Mouse (Mus musculus) stomach, embryonic 14.5 days (tissue): ENCODE measurements around the gene Pik3cd. TPM values are rescaled to one million over a fixed set of nuclear protein-coding genes. Genes with fewer than 3 reads are reported as not detected.

ENCODE experiments used
- ATAC-seq: fragments of 200-750 bp; cut with Nextera tagmentation; 2 replicates; pipeline ENCODE4 v1.8.0; 2017; ENCODE audit warnings: low read depth, moderate TSS enrichment; ENCODE audit not compliant: insufficient number of reproducible peaks, insufficient read depth, low FRiP score
- H3K27ac ChIP-seq: fragments of 300-500 bp; sonication (generic); 2 replicates; pipeline ENCODE4 v1.5.1; 2014; ENCODE audit warnings: mild to moderate bottlenecking, low read length, moderate library complexity, mixed read lengths
- H3K27me3 ChIP-seq: fragments of 300-500 bp; sonication (generic); 2 replicates; pipeline ENCODE4 v1.6.1; 2014; ENCODE audit warnings: low read length, control low read depth, mixed read lengths; ENCODE audit not compliant: control insufficient read depth, insufficient read depth
- H3K36me3 ChIP-seq: fragments of 300-500 bp; sonication (generic); 2 replicates; pipeline ENCODE4 v1.6.1; 2014; ENCODE audit warnings: mild to moderate bottlenecking, control low read depth, low read length, moderate library complexity, mixed read lengths; ENCODE audit not compliant: control insufficient read depth, insufficient read depth
- H3K4me1 ChIP-seq: fragments of 300-500 bp; sonication (generic); 2 replicates; pipeline ENCODE4 v1.6.1; 2014; ENCODE audit warnings: low read length, control low read depth, mixed read lengths; ENCODE audit not compliant: control insufficient read depth, insufficient read depth
- H3K4me2 ChIP-seq: fragments of 300-500 bp; sonication (generic); replicated peaks from 2 replicates; pipeline ENCODE4 v1.6.1; 2014; ENCODE audit warnings: low read depth, low read length, control low read depth
- H3K4me3 ChIP-seq: fragments of 300-500 bp; sonication (generic); 2 replicates; pipeline ENCODE4 v1.5.1; 2014; ENCODE audit warnings: low read depth, low read length, control low read depth
- H3K9ac ChIP-seq: fragments of 300-500 bp; sonication (generic); replicated peaks from 2 replicates; pipeline ENCODE4 v1.6.1; 2014; ENCODE audit warnings: low read depth, mild to moderate bottlenecking, control low read depth, low read length, moderate library complexity, mixed read lengths
- H3K9me3 ChIP-seq: fragments of 300-500 bp; sonication (generic); 2 replicates; pipeline ENCODE4 v1.6.1; 2016; ENCODE audit warnings: low read depth, low read length, control low read depth; ENCODE audit not compliant: control insufficient read depth
- WGBS: fragments of 180-500 bp; shearing (Covaris S2); extraction: QIAGEN DNeasy Blood & Tissue Kit; methylation state at CpG from one replicate; pipeline ENCODE4 v1.1.7; 2014; 5-methylcytosine and 5-hydroxymethylcytosine counted together
- polyA plus RNA-seq: library from polyadenylated mRNA; unstranded; fragments of >200 nt; fragmentation: Nextera tagmentation; extraction: Ambion mirVana; gene quantifications from 2 replicates; pipeline ENCODE4 v1.2.1, GENCODE M21; 2014

The Pik3cd gene
- polyA plus RNA-seq, 1 experiment from 2014 or later: 4.8 TPM

GRCm38 (mm10) chr4:149688861-149689260 lies 13.5 kb downstream of the Pik3cd start:
- Histone ChIP-seq H3K9me3 (no peaks in the 10 kb centered on the region), H3K4me1 (no peaks in the 10 kb centered on the region), H3K27ac (no peak overlapping the region), H3K9ac (no peak overlapping the region), H3K36me3 (no peaks in the 10 kb centered on the region), H3K4me3 (no peak overlapping the region), H3K4me2 (no peak overlapping the region), H3K27me3 (no peaks in the 10 kb centered on the region)
- 78% methylated on average over 14 of the region's 14 CpGs for WGBS
- ATAC-seq: no peak

GRCm38 (mm10) chr4:149684841-149685623 lies 17.3 kb downstream of the Pik3cd start:
- H3K4me1 ChIP-seq: no peaks in the 10 kb centered on the region
- H3K27me3 ChIP-seq: no peaks in the 10 kb centered on the region
- H3K9ac ChIP-seq: no peak overlapping the region
- no peak overlapping the region for H3K4me3 ChIP-seq
- ATAC-seq: no peak
- no peaks in the 10 kb centered on the region for H3K9me3 ChIP-seq
- H3K4me2 ChIP-seq: no peak overlapping the region
- 66% methylated on average over 11 of the region's 11 CpGs for WGBS
- H3K36me3 ChIP-seq: no peaks in the 10 kb centered on the region
- H3K27ac ChIP-seq: no peak overlapping the region

- WGBS: 15% methylated on average over 7 of the region's 7 CpGs
- Histone ChIP-seq H3K4me2 (no peak overlapping the region), H3K9me3 (no peaks in the 10 kb centered on the region), H3K36me3 (no peaks in the 10 kb centered on the region), H3K4me1 (no peaks in the 10 kb centered on the region), H3K9ac (no peak overlapping the region), H3K4me3 (no peak overlapping the region), H3K27ac (no peak overlapping the region), H3K27me3 (no peaks in the 10 kb centered on the region)
- no peak for ATAC-seq
These were observed 18.5 kb downstream of the Pik3cd start for GRCm38 (mm10) chr4:149683875-149684274.

GRCm38 (mm10) chr4:149679056-149679770 lies 23.2 kb downstream of the Pik3cd start:
- WGBS: 59% methylated on average over 11 of the region's 11 CpGs

GRCm38 (mm10) chr4:149678006-149678405 lies 24.4 kb downstream of the Pik3cd start:
- 62% methylated on average over 1 of the region's 1 CpGs for WGBS
- H3K9ac ChIP-seq: no peak overlapping the region
- H3K4me3 ChIP-seq: no peak overlapping the region
- H3K27ac ChIP-seq: no peak overlapping the region
- no peak overlapping the region for H3K4me2 ChIP-seq
- H3K9me3 ChIP-seq: no peaks in the 10 kb centered on the region
- ATAC-seq: no peak
- H3K36me3 ChIP-seq: no peaks in the 10 kb centered on the region
- peaks cover 5% of the 10 kb centered on the region; the same call in 1 of the 2 replicates for H3K27me3 ChIP-seq
- H3K4me1 ChIP-seq: no peaks in the 10 kb centered on the region

More at GRCm38 (mm10) chr4:149679056-149679770, 23.2 kb downstream of the Pik3cd start:
- Histone ChIP-seq H3K4me2 (no peak overlapping the region), H3K4me1 (no peaks in the 10 kb centered on the region), H3K27me3 (no peaks in the 10 kb centered on the region), H3K9ac (no peak overlapping the region), H3K27ac (no peak overlapping the region), H3K4me3 (no peak overlapping the region), H3K36me3 (no peaks in the 10 kb centered on the region), H3K9me3 (no peaks in the 10 kb centered on the region)
- no peak for ATAC-seq

- peak; percentile 90 for ATAC-seq
- Histone ChIP-seq H3K27me3 (peaks cover 5% of the 10 kb centered on the region; the same call in 1 of the 2 replicates), H3K9ac (peak overlapping the region; percentile 40; the same call in 1 of the 2 replicates), H3K4me2 (peak overlapping the region; percentile 96), H3K4me3 (peak overlapping the region; percentile 55), H3K27ac (no peak overlapping the region), H3K4me1 (no peaks in the 10 kb centered on the region), H3K36me3 (no peaks in the 10 kb centered on the region), H3K9me3 (no peaks in the 10 kb centered on the region)
- 2% methylated on average over 57 of the region's 60 CpGs for WGBS
These were observed 26.8 kb downstream of the Pik3cd start for GRCm38 (mm10) chr4:149675378-149676261.

- WGBS: 15% methylated on average over 8 of the region's 8 CpGs
- no peak for ATAC-seq
These were observed 27.5 kb downstream of the Pik3cd start for GRCm38 (mm10) chr4:149674814-149675377.

GRCm38 (mm10) chr4:149672747-149673146 lies 29.6 kb downstream of the Pik3cd start:
- Histone ChIP-seq H3K9me3 (no peaks in the 10 kb centered on the region), H3K9ac (no peak overlapping the region), H3K27me3 (peaks cover 5% of the 10 kb centered on the region; the same call in 1 of the 2 replicates), H3K27ac (no peak overlapping the region), H3K4me1 (no peaks in the 10 kb centered on the region), H3K4me3 (no peak overlapping the region), H3K4me2 (no peak overlapping the region), H3K36me3 (no peaks in the 10 kb centered on the region)
- ATAC-seq: no peak
- WGBS: 92% methylated on average over 5 of the region's 5 CpGs

More at GRCm38 (mm10) chr4:149674814-149675377, 27.5 kb downstream of the Pik3cd start:
- Histone ChIP-seq H3K4me2 (peak overlapping the region; percentile 96), H3K27ac (no peak overlapping the region), H3K27me3 (peaks cover 5% of the 10 kb centered on the region; the same call in 1 of the 2 replicates), H3K36me3 (no peaks in the 10 kb centered on the region), H3K9ac (no peak overlapping the region), H3K4me1 (no peaks in the 10 kb centered on the region), H3K9me3 (no peaks in the 10 kb centered on the region), H3K4me3 (peak overlapping the region; percentile 55)
